Mouse (Mus musculus): ENCODE results near the gene Olfr1048.
"Not testable (repeated sequence)": the region's sequence is repeated elsewhere in the genome, so short reads cannot be mapped to it uniquely, and the experiment has no call there.

The Olfr1048 gene

DNA sequence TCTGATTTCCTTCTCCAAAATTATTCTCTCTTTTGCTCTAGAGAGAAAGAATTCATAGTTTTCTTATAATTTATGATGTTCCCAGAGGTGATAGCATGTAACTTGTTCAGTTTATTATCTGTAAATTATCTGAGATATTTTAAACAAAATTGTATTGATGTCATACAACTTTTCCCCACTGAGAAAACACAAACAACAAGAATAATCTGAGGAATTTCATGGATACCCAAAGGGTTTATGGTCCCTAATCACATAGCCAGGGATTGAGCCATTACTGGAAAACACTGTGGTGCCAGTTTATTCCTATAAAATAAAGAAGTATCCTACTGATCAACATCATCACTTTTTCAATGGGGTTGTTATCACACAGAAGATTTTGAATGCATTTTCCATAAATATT lies at the start of gene Olfr1048:
Gene Olfr1048, minus strand, starts transcription at position 101 of the 400 bp plus-strand sequence.
- no peak for DNase-seq (ENCODE audit: extremely low read depth, low read depth)

- DNase-seq (ENCODE audit: extremely low read depth, low read depth), result not testable (repeated sequence)
These were observed 38.9 kb upstream of the Olfr1048 start, which contains the start of gene Olfr1051 for GRCm38 (mm10) chr2:86278988-86279387. Olfr1051 (minus strand) TSS chr2:86279088.

GRCm38 (mm10) chr2:86258228-86258627 lies 18.1 kb upstream of the Olfr1048 start, which contains the start of gene Olfr1049:
Olfr1049 (minus strand) TSS chr2:86258328.
- not testable (repeated sequence) for DNase-seq (ENCODE audit: extremely low read depth, low read depth)

- DNase-seq (ENCODE audit: extremely low read depth, low read depth), result no peak
These were observed 8.8 kb downstream of the Olfr1048 start, which contains the start of gene Olfr1047 for GRCm38 (mm10) chr2:86231301-86231700. Olfr1047 (minus strand) TSS chr2:86231401.

GRCm38 (mm10) chr2:86219214-86219613 lies 20.9 kb downstream of the Olfr1048 start, which contains the start of gene Olfr1046:
Olfr1046 (minus strand) TSS chr2:86219314.
- no peak for DNase-seq (ENCODE audit: extremely low read depth, low read depth)

DNA sequence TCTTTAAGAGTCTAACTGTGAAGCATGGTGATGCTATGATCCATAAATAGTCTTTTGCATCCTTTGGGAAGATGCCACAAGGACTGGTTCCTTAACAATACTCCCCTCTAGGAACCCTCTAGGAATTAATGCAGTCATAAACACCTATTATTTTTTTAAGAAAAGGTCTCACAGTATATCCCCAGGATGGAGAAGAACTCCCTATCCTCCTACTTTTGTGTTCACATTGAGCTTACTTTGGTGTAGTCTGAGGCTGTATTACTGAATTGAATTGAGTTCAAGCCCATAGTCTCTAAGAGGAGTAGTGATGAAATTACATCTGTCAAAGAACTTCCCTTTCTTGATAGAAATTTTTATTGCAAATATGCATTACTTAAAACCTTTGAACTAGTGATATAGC lies 37.2 kb downstream of the Olfr1048 start, which contains the start of gene Olfr1045:
Gene Olfr1045, minus strand, starts transcription at position 101 of the 400 bp plus-strand sequence.
- no peak for DNase-seq (ENCODE audit: extremely low read depth, low read depth)

GRCm38 (mm10) chr2:86195863-86196262 lies 44.2 kb downstream of the Olfr1048 start:
- no peak for DNase-seq (ENCODE audit: extremely low read depth, low read depth)

DNA sequence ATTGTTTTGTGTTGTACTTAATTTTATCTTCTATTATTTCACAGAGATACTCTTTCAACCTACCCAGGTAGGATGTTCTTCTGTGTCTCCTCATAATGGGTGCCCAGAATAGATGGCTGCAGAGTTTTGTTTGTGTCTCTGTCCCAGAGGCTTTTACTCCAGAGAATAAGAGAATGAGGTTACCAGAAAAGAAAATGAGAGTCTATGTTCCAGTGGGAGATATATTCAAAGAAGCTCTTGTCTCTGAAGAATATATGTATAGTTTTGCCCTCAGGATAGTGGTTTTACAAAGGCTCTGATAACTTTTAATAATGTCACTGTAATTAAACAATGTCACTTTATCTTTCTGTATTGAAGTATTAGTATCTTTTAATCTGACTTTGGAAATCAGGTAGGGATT lies 54.5 kb downstream of the Olfr1048 start, which contains the start of gene Olfr52:
Gene Olfr52, minus strand, starts transcription at position 101 of the 400 bp plus-strand sequence.
- no peak for DNase-seq (ENCODE audit: extremely low read depth, low read depth)

Data from MEL-GATA-1-ER (cell line).